Mouse (Mus musculus): ENCODE data around the gene Dnajc16.
A peak's percentile ranks its signal among the peaks of the same experiment; 100 is the strongest.

Dnajc16 gene

GRCm38 (mm10) chr4:141724594-141724993, 66.1 kb downstream of the Dnajc16 start:
- no peak for DNase-seq (ENCODE audit: low read depth, low spot score)

- DNase-seq (ENCODE audit: low read depth, low spot score) = no peak
Observed at GRCm38 (mm10) chr4:141723673-141724068, 67.1 kb downstream of the Dnajc16 start.

GRCm38 (mm10) chr4:141722731-141723672, 67.7 kb downstream of the Dnajc16 start, which contains the start of gene Ddi2:
TSS of gene Ddi2 (minus strand) at chr4:141723419.
- DNase-seq (ENCODE audit: low read depth, low spot score) = peak; percentile 88

- no peak for DNase-seq (ENCODE audit: low read depth, low spot score)
Observed at GRCm38 (mm10) chr4:141721961-141722360, 68.8 kb downstream of the Dnajc16 start.

GRCm38 (mm10) chr4:141720761-141721523, 69.8 kb downstream of the Dnajc16 start:
- DNase-seq (ENCODE audit: low read depth, low spot score) = no peak

- DNase-seq (ENCODE audit: low read depth, low spot score) = no peak
Observed at GRCm38 (mm10) chr4:141719304-141719703, 71.4 kb downstream of the Dnajc16 start.

- no peak for DNase-seq (ENCODE audit: low read depth, low spot score)
Observed at GRCm38 (mm10) chr4:141717633-141718032, 73.1 kb downstream of the Dnajc16 start.

- peak; percentile 38 for DNase-seq (ENCODE audit: low read depth, low spot score)
Observed at GRCm38 (mm10) chr4:141715027-141715426, 75.7 kb downstream of the Dnajc16 start.

- DNase-seq (ENCODE audit: low read depth, low spot score) = no peak
Observed at GRCm38 (mm10) chr4:141713598-141714142, 77.1 kb downstream of the Dnajc16 start.

GRCm38 (mm10) chr4:141711250-141711649, 79.5 kb downstream of the Dnajc16 start:
- no peak for DNase-seq (ENCODE audit: low read depth, low spot score)
